Mouse (Mus musculus): ENCODE measurements at regions not wholly inside any gene's neighbourhood (a gene's known extent, or its start where the extent isn't known, plus 50 kb on each side); places are given as distances from the start of the nearest gene placed in this dataset.

GRCm38 (mm10) chr10:84055402-84056167 is 332.9 kb downstream of the 1500009L16Rik start:
- Histone ChIP-seq H3K36me3 (ENCODE audit: control insufficient read depth, insufficient read depth, low read length) (no peaks in the 10 kb centered on the region), H3K4me3 (ENCODE audit: low read depth, low read length) (no peak overlapping the region), H3K9ac (ENCODE audit: low read depth, low read length) (no peak overlapping the region), H3K4me2 (replicated peaks; ENCODE audit: low read depth, low read length) (no peak overlapping the region), H3K27me3 (ENCODE audit: control insufficient read depth, insufficient read depth, low read length) (no peaks in the 10 kb centered on the region), H3K9me3 (ENCODE audit: control insufficient read depth, low read length) (no peaks in the 10 kb centered on the region), H3K4me1 (replicated peaks; ENCODE audit: control insufficient read depth, insufficient read depth, low read length) (no peaks in the 10 kb centered on the region; the same call in 1 of the 2 replicates), H3K27ac (ENCODE audit: low read depth, low read length) (no peak overlapping the region)
- WGBS = 72% methylated on average over 10 of the region's 10 CpGs
- DNase-seq (ENCODE audit: low spot score) = no peak
- no peak for ATAC-seq (ENCODE audit: low FRiP score)

- ATAC-seq (ENCODE audit: low FRiP score) (no peak), DNase-seq (ENCODE audit: low spot score) (no peak)
- 87% methylated on average over 14 of the region's 14 CpGs for WGBS
- Histone ChIP-seq H3K9ac (ENCODE audit: low read depth, low read length) (no peak overlapping the region), H3K4me3 (ENCODE audit: low read depth, low read length) (no peak overlapping the region), H3K4me2 (replicated peaks; ENCODE audit: low read depth, low read length) (no peak overlapping the region), H3K36me3 (ENCODE audit: control insufficient read depth, insufficient read depth, low read length) (no peaks in the 10 kb centered on the region), H3K27me3 (ENCODE audit: control insufficient read depth, insufficient read depth, low read length) (no peaks in the 10 kb centered on the region), H3K4me1 (replicated peaks; ENCODE audit: control insufficient read depth, insufficient read depth, low read length) (no peaks in the 10 kb centered on the region; the same call in none of the 2 replicates), H3K27ac (ENCODE audit: low read depth, low read length) (no peak overlapping the region), H3K9me3 (ENCODE audit: control insufficient read depth, low read length) (no peaks in the 10 kb centered on the region)
Measured at GRCm38 (mm10) chr10:84056323-84057169, 333.9 kb downstream of the 1500009L16Rik start.

GRCm38 (mm10) chr10:84058301-84058700 is 335.6 kb downstream of the 1500009L16Rik start:
- H3K9me3 ChIP-seq (ENCODE audit: control insufficient read depth, low read length) = no peaks in the 10 kb centered on the region
- no peaks in the 10 kb centered on the region; the same call in none of the 2 replicates for H3K4me1 ChIP-seq (replicated peaks; ENCODE audit: control insufficient read depth, insufficient read depth, low read length)
- ATAC-seq (ENCODE audit: low FRiP score) = no peak
- H3K9ac ChIP-seq (ENCODE audit: low read depth, low read length) = no peak overlapping the region
- H3K36me3 ChIP-seq (ENCODE audit: control insufficient read depth, insufficient read depth, low read length) = no peaks in the 10 kb centered on the region
- no peak overlapping the region for H3K27ac ChIP-seq (ENCODE audit: low read depth, low read length)
- H3K4me3 ChIP-seq (ENCODE audit: low read depth, low read length) = no peak overlapping the region
- H3K4me2 ChIP-seq (replicated peaks; ENCODE audit: low read depth, low read length) = no peak overlapping the region
- 92% methylated on average over 2 of the region's 2 CpGs for WGBS
- DNase-seq (ENCODE audit: low spot score) = no peak
- no peaks in the 10 kb centered on the region for H3K27me3 ChIP-seq (ENCODE audit: control insufficient read depth, insufficient read depth, low read length)

GRCm38 (mm10) chr10:84059646-84060491 is 337.2 kb downstream of the 1500009L16Rik start:
- no peak overlapping the region for H3K9ac ChIP-seq (ENCODE audit: low read depth, low read length)
- no peaks in the 10 kb centered on the region; the same call in none of the 2 replicates for H3K4me1 ChIP-seq (replicated peaks; ENCODE audit: control insufficient read depth, insufficient read depth, low read length)
- H3K27me3 ChIP-seq (ENCODE audit: control insufficient read depth, insufficient read depth, low read length) = no peaks in the 10 kb centered on the region
- no peak overlapping the region for H3K4me2 ChIP-seq (replicated peaks; ENCODE audit: low read depth, low read length)
- no peaks in the 10 kb centered on the region for H3K36me3 ChIP-seq (ENCODE audit: control insufficient read depth, insufficient read depth, low read length)
- H3K4me3 ChIP-seq (ENCODE audit: low read depth, low read length) = no peak overlapping the region
- ATAC-seq (ENCODE audit: low FRiP score) = peak; percentile 54; the same call in 1 of the 2 replicates
- no peaks in the 10 kb centered on the region for H3K9me3 ChIP-seq (ENCODE audit: control insufficient read depth, low read length)
- DNase-seq (ENCODE audit: low spot score) = no peak
- WGBS = 53% methylated on average over 9 of the region's 9 CpGs
- H3K27ac ChIP-seq (ENCODE audit: low read depth, low read length) = no peak overlapping the region

- DNase-seq (ENCODE audit: low spot score) = peak; percentile 32
- 12% methylated on average over 7 of the region's 7 CpGs for WGBS
- H3K4me2 ChIP-seq (replicated peaks; ENCODE audit: low read depth, low read length) = no peak overlapping the region
Measured at GRCm38 (mm10) chr10:84060492-84061218, 338.0 kb downstream of the 1500009L16Rik start.

GRCm38 (mm10) chr10:84067052-84067650 is 344.5 kb downstream of the 1500009L16Rik start:
- H3K9me3 ChIP-seq (ENCODE audit: control insufficient read depth, low read length) = no peaks in the 10 kb centered on the region
- 75% methylated on average over 4 of the region's 4 CpGs for WGBS
- no peak for ATAC-seq (ENCODE audit: low FRiP score)

More at GRCm38 (mm10) chr10:84060492-84061218, 338.0 kb downstream of the 1500009L16Rik start:
- no peaks in the 10 kb centered on the region for H3K9me3 ChIP-seq (ENCODE audit: control insufficient read depth, low read length)
- H3K27me3 ChIP-seq (ENCODE audit: control insufficient read depth, insufficient read depth, low read length) = no peaks in the 10 kb centered on the region
- H3K4me3 ChIP-seq (ENCODE audit: low read depth, low read length) = no peak overlapping the region
- no peak overlapping the region for H3K27ac ChIP-seq (ENCODE audit: low read depth, low read length)
- no peaks in the 10 kb centered on the region; the same call in none of the 2 replicates for H3K4me1 ChIP-seq (replicated peaks; ENCODE audit: control insufficient read depth, insufficient read depth, low read length)
- ATAC-seq (ENCODE audit: low FRiP score) = peak; percentile 68
- H3K36me3 ChIP-seq (ENCODE audit: control insufficient read depth, insufficient read depth, low read length) = no peaks in the 10 kb centered on the region
- H3K9ac ChIP-seq (ENCODE audit: low read depth, low read length) = no peak overlapping the region

GRCm38 (mm10) chr10:84069806-84070205 is 347.1 kb downstream of the 1500009L16Rik start:
- Histone ChIP-seq H3K9ac (ENCODE audit: low read depth, low read length) (no peak overlapping the region), H3K4me3 (ENCODE audit: low read depth, low read length) (no peak overlapping the region), H3K9me3 (ENCODE audit: control insufficient read depth, low read length) (no peaks in the 10 kb centered on the region), H3K4me1 (replicated peaks; ENCODE audit: control insufficient read depth, insufficient read depth, low read length) (no peaks in the 10 kb centered on the region), H3K27ac (ENCODE audit: low read depth, low read length) (no peak overlapping the region), H3K4me2 (replicated peaks; ENCODE audit: low read depth, low read length) (no peak overlapping the region), H3K27me3 (ENCODE audit: control insufficient read depth, insufficient read depth, low read length) (no peaks in the 10 kb centered on the region), H3K36me3 (ENCODE audit: control insufficient read depth, insufficient read depth, low read length) (no peaks in the 10 kb centered on the region)
- ATAC-seq (ENCODE audit: low FRiP score) (no peak), DNase-seq (ENCODE audit: low spot score) (no peak)
- 86% methylated on average over 9 of the region's 9 CpGs for WGBS

More at GRCm38 (mm10) chr10:84067052-84067650, 344.5 kb downstream of the 1500009L16Rik start:
- no peaks in the 10 kb centered on the region for H3K36me3 ChIP-seq (ENCODE audit: control insufficient read depth, insufficient read depth, low read length)
- no peaks in the 10 kb centered on the region for H3K4me1 ChIP-seq (replicated peaks; ENCODE audit: control insufficient read depth, insufficient read depth, low read length)
- H3K27ac ChIP-seq (ENCODE audit: low read depth, low read length) = no peak overlapping the region
- H3K9ac ChIP-seq (ENCODE audit: low read depth, low read length) = no peak overlapping the region
- no peak overlapping the region for H3K4me3 ChIP-seq (ENCODE audit: low read depth, low read length)
- no peaks in the 10 kb centered on the region for H3K27me3 ChIP-seq (ENCODE audit: control insufficient read depth, insufficient read depth, low read length)
- DNase-seq (ENCODE audit: low spot score) = no peak
- no peak overlapping the region for H3K4me2 ChIP-seq (replicated peaks; ENCODE audit: low read depth, low read length)

All from hindbrain, embryonic 11.5 days (tissue).